In genomic region chr7:119854362-119854761, GRCm38 (mm10) we compare ENCODE assay signal across 19 mouse cellular contexts.
"Had no signal": no experiment of that assay in that cellular context is flagged by ENCODE, and none has a peak within 500 bp of the region (broad histone marks: within the 10 kb centered on the region; RNA-seq: fewer than 3 reads in every experiment).

No protein-coding gene starts in this region.

- H3K27ac ChIP-seq: limb, embryonic 10.5 days; limb, embryonic 13.5 days; lung, embryonic 15.5 days; midbrain, embryonic 12.5 days; midbrain, embryonic 15.5 days; neural tube, embryonic 13.5 days; stomach, embryonic 15.5 days had no signal

- DNase-seq: kidney, adult 8-10 months; kidney, postnatal 14 days; kidney, postnatal 4 days; lung, postnatal 10 days; lung, postnatal 36 days; retina, postnatal 1 day; right cerebral cortex, postnatal 25 days; spleen, adult 18-20 months; thymus, adult 2 months; thymus, postnatal 14 days; thymus, postnatal 4 days had no signal

- ATAC-seq: intestine, postnatal 0 days; midbrain, embryonic 15.5 days had no signal

- H3K36me3 ChIP-seq: stomach, embryonic 15.5 days had no signal

- H3K4me1 ChIP-seq: limb, embryonic 10.5 days; limb, embryonic 13.5 days; lung, embryonic 15.5 days; midbrain, embryonic 12.5 days; midbrain, embryonic 15.5 days; neural tube, embryonic 13.5 days; stomach, embryonic 15.5 days had no signal

- H3K4me3 ChIP-seq: limb, embryonic 10.5 days; limb, embryonic 13.5 days; lung, embryonic 15.5 days; midbrain, embryonic 12.5 days; midbrain, embryonic 15.5 days; neural tube, embryonic 13.5 days; stomach, embryonic 15.5 days had no signal

- H3K27me3 ChIP-seq: limb, embryonic 13.5 days; lung, embryonic 15.5 days; midbrain, embryonic 12.5 days; midbrain, embryonic 15.5 days; neural tube, embryonic 13.5 days; stomach, embryonic 15.5 days had no signal
